Mouse (Mus musculus): ENCODE data around the gene Celf2. TPM values are rescaled to one million over a fixed set of nuclear protein-coding genes. Genes with fewer than 3 reads are reported as not detected.

Celf2 gene
- total RNA-seq, 2 experiments from 2014 or later: 448 to 459 TPM

GRCm38 (mm10) chr2:6728840-6729252 is 780.5 kb downstream of the Celf2 start:
- TF ChIP-seq CTCF (IDR thresholded peaks at IDR 0.05): no peak
- no peak for DNase-seq (ENCODE audit: extremely low spot score in 1 of 2, low spot score in 2 of 2)
- Histone ChIP-seq H3K4me3 (no peak overlapping the region), H3K27ac (no peak overlapping the region)
- intact Hi-C loops (cut with DNase I): loop anchor here (10.0 kb wide), 2 partner anchors 146 to 356 kb away; no protein-coding TSS in a partner anchor

GRCm38 (mm10) chr2:6727366-6727765 is 782.0 kb downstream of the Celf2 start:
- Histone ChIP-seq H3K4me3 (no peak overlapping the region), H3K27ac (peak overlapping the region; percentile 21; the same call in 1 of the 2 replicates)
- intact Hi-C loops (cut with DNase I): loop anchor here (10.0 kb wide), 2 partner anchors 147 to 357 kb away; no protein-coding TSS in a partner anchor
- no peak for DNase-seq (ENCODE audit: extremely low spot score in 1 of 2, low spot score in 2 of 2)
- TF ChIP-seq CTCF (IDR thresholded peaks at IDR 0.05): no peak

GRCm38 (mm10) chr2:6726071-6726470 is 783.3 kb downstream of the Celf2 start:
- DNase-seq (ENCODE audit: extremely low spot score in 1 of 2, low spot score in 2 of 2): no peak
- TF ChIP-seq CTCF (IDR thresholded peaks at IDR 0.05): peak; percentile 35
- Histone ChIP-seq H3K27ac (no peak overlapping the region; the same call in 1 of the 2 replicates), H3K4me3 (no peak overlapping the region)
- intact Hi-C loops (cut with DNase I): loop anchor here (10.0 kb wide), 2 partner anchors 149 to 359 kb away; no protein-coding TSS in a partner anchor

GRCm38 (mm10) chr2:6723602-6724001 is 785.8 kb downstream of the Celf2 start:
- Histone ChIP-seq H3K27ac (no peak overlapping the region; the same call in 1 of the 2 replicates), H3K4me3 (no peak overlapping the region)
- DNase-seq (ENCODE audit: extremely low spot score in 1 of 2, low spot score in 2 of 2): no peak
- intact Hi-C loops (cut with DNase I): loop anchor here (10.0 kb wide), 2 partner anchors 151 to 361 kb away; no protein-coding TSS in a partner anchor
- no peak for TF ChIP-seq CTCF (IDR thresholded peaks at IDR 0.05)

- DNase-seq (ENCODE audit: extremely low spot score in 1 of 2, low spot score in 2 of 2): peak; percentile 41 to 43
- intact Hi-C loops (cut with DNase I): loop anchor here (10.0 kb wide), 2 partner anchors 153 to 363 kb away; no protein-coding TSS in a partner anchor
- TF ChIP-seq CTCF (IDR thresholded peaks at IDR 0.05): no peak
- Histone ChIP-seq H3K4me3 (peak overlapping the region; percentile 40), H3K27ac (peak overlapping the region; percentile 86)
Observed at GRCm38 (mm10) chr2:6721460-6722401, 787.6 kb downstream of the Celf2 start.

GRCm38 (mm10) chr2:6720753-6721459 is 788.5 kb downstream of the Celf2 start:
- H3K27ac ChIP-seq: peak overlapping the region; percentile 86
- intact Hi-C loops (cut with DNase I): loop anchor here (10.0 kb wide), 2 partner anchors 154 to 364 kb away; no protein-coding TSS in a partner anchor
- no peak; the same call in 1 of the 2 replicates for TF ChIP-seq CTCF (IDR thresholded peaks at IDR 0.05)
- DNase-seq (ENCODE audit: extremely low spot score in 1 of 2, low spot score in 2 of 2): no peak
- H3K4me3 ChIP-seq: peak overlapping the region; percentile 40

GRCm38 (mm10) chr2:6718864-6719263 is 790.5 kb downstream of the Celf2 start:
- intact Hi-C loops (cut with DNase I): no loop called here
- no peak overlapping the region for H3K27ac ChIP-seq
- no peak for DNase-seq (ENCODE audit: extremely low spot score in 1 of 2, low spot score in 2 of 2)
- no peak for TF ChIP-seq CTCF (IDR thresholded peaks at IDR 0.05)
- no peak overlapping the region for H3K4me3 ChIP-seq

- Histone ChIP-seq H3K27ac (no peak overlapping the region), H3K4me3 (no peak overlapping the region)
- intact Hi-C loops (cut with DNase I): no loop called here
- no peak for TF ChIP-seq CTCF (IDR thresholded peaks at IDR 0.05)
- DNase-seq (ENCODE audit: extremely low spot score in 1 of 2, low spot score in 2 of 2): no peak
Observed at GRCm38 (mm10) chr2:6717953-6718352, 791.4 kb downstream of the Celf2 start.

GRCm38 (mm10) chr2:6715562-6715961 is 793.8 kb downstream of the Celf2 start:
- TF ChIP-seq CTCF (IDR thresholded peaks at IDR 0.05): no peak
- intact Hi-C loops (cut with DNase I): no loop called here

GRCm38 (mm10) chr2:6713529-6713928 is 795.8 kb downstream of the Celf2 start:
- no peak overlapping the region for H3K27ac ChIP-seq
- no peak overlapping the region for H3K4me3 ChIP-seq
- intact Hi-C loops (cut with DNase I): no loop called here
- no peak for TF ChIP-seq CTCF (IDR thresholded peaks at IDR 0.05)
- peak in 1 of 2 experiments; percentile 9 for DNase-seq (ENCODE audit: extremely low spot score in 1 of 2, low spot score in 2 of 2)

More at GRCm38 (mm10) chr2:6715562-6715961, 793.8 kb downstream of the Celf2 start:
- Histone ChIP-seq H3K4me3 (no peak overlapping the region), H3K27ac (no peak overlapping the region)
- no peak for DNase-seq (ENCODE audit: extremely low spot score in 1 of 2, low spot score in 2 of 2)

- DNase-seq (ENCODE audit: extremely low spot score in 1 of 2, low spot score in 2 of 2): peak in 1 of 2 experiments; percentile 6
- intact Hi-C loops (cut with DNase I): no loop called here
- Histone ChIP-seq H3K27ac (no peak overlapping the region), H3K4me3 (no peak overlapping the region)
- no peak for TF ChIP-seq CTCF (IDR thresholded peaks at IDR 0.05)
Observed at GRCm38 (mm10) chr2:6710687-6711430, 798.5 kb downstream of the Celf2 start.

Data from left cerebral cortex, adult 2 months (tissue).